Mouse (Mus musculus) MEL (cell line): ENCODE measurements at regions not wholly inside any gene's neighbourhood (a gene's known extent, or its start where the extent isn't known, plus 50 kb on each side); places are given as distances from the start of the nearest gene placed in this dataset.

Source experiments
- DNase-seq: peaks from one replicate; pipeline ENCODE4 v3.0.0; 2011; ENCODE audit warnings: low read depth, low spot score
- H3K27ac ChIP-seq: 2 replicates; pipeline ENCODE4 v1.5.1; 2012; ENCODE audit warnings: low read depth, mild to moderate bottlenecking, control low read depth, low read length, moderate library complexity; ENCODE audit not compliant: control insufficient read depth
- H3K27me3 ChIP-seq, 2 experiments: fragments of 150-350 bp in 1 of 2; sonication (generic) in 1 of 2; 2 replicates each; pipeline ENCODE4 v1.6.1; 2012; ENCODE audit warnings: low read length in 2 of 2, mild to moderate bottlenecking in 2 of 2, improper control_type of control experiment in 1 of 2, moderate library complexity in 1 of 2; ENCODE audit not compliant: insufficient read depth in 2 of 2, control insufficient read depth in 1 of 2
- H3K36me3 ChIP-seq, 2 experiments: 2 replicates each; pipeline ENCODE4 v1.6.1; 2012 to 2014; ENCODE audit warnings: low read length in 2 of 2, improper control_type of control experiment in 1 of 2, inconsistent platforms in 1 of 2, mild to moderate bottlenecking in 1 of 2; ENCODE audit not compliant: insufficient read depth in 2 of 2, control insufficient read depth in 1 of 2
- H3K4me1 ChIP-seq, 2 experiments: fragments of 150-350 bp in 1 of 2; sonication (generic) in 1 of 2; 2 replicates each; pipeline ENCODE4 v1.6.1; 2012; ENCODE audit warnings: low read length in 2 of 2, improper control_type of control experiment in 1 of 2, mild to moderate bottlenecking in 1 of 2; ENCODE audit not compliant: insufficient read depth in 2 of 2, control insufficient read depth in 1 of 2
- H3K4me3 ChIP-seq, 2 experiments: fragments of 150-350 bp in 1 of 2; sonication (generic) in 1 of 2; 2 replicates each; pipeline ENCODE4 v1.5.1; 2012; ENCODE audit warnings: low read depth in 2 of 2, low read length in 2 of 2, mild to moderate bottlenecking in 2 of 2, moderate library complexity in 2 of 2, control low read depth in 1 of 2, improper control_type of control experiment in 1 of 2; ENCODE audit not compliant: control insufficient read depth in 1 of 2, insufficient read depth in 1 of 2
- H3K79me2 ChIP-seq: 2 replicates; pipeline ENCODE4 v1.6.1; 2012; ENCODE audit warnings: mild to moderate bottlenecking, low read length, moderate library complexity; ENCODE audit not compliant: control insufficient read depth, poor library complexity, insufficient read depth
- H3K9ac ChIP-seq: 2 replicates; pipeline ENCODE4 v1.6.1; 2012; ENCODE audit warnings: low read depth, mild to moderate bottlenecking, control low read depth, low read length, moderate library complexity; ENCODE audit not compliant: control insufficient read depth, poor library complexity, severe bottlenecking
- H3K9me3 ChIP-seq: fragments of 150-350 bp; sonication (generic); replicated peaks from 2 replicates; pipeline ENCODE4 v1.6.1; 2012; ENCODE audit warnings: mild to moderate bottlenecking, low read length, improper control_type of control experiment, moderate library complexity; ENCODE audit not compliant: insufficient read depth
- CHD1 ChIP-seq: IDR thresholded peaks from 2 replicates; pipeline ENCODE4 v1.6.1; 2012; ENCODE audit warnings: low read depth, mild to moderate bottlenecking, inconsistent platforms, low read length, improper control_type of control experiment
- MAFK ChIP-seq: IDR thresholded peaks from 2 replicates; pipeline ENCODE4 v1.6.1; 2011; ENCODE audit warnings: low read depth, mild to moderate bottlenecking, low read length, improper control_type of control experiment, borderline replicate concordance
- MAX ChIP-seq: IDR thresholded peaks from 2 replicates; pipeline ENCODE4 v1.6.1; 2011; ENCODE audit warnings: low read length, improper control_type of control experiment
- NRF1 ChIP-seq: IDR thresholded peaks from 2 replicates; pipeline ENCODE4 v1.6.1; 2014; ENCODE audit warnings: low read depth, mild to moderate bottlenecking, inconsistent platforms, low read length, improper control_type of control experiment, moderate library complexity; ENCODE audit not compliant: poor library complexity, insufficient read depth, severe bottlenecking
- POLR2AphosphoS5 ChIP-seq: IDR thresholded peaks from 2 replicates; pipeline ENCODE4 v1.6.1; 2012; ENCODE audit warnings: low read depth, borderline replicate concordance, mild to moderate bottlenecking, inconsistent platforms, low read length, moderate library complexity, mixed read lengths
- RCOR1 ChIP-seq: IDR thresholded peaks from 2 replicates; pipeline ENCODE4 v1.6.1; 2012; ENCODE audit warnings: low read depth, mild to moderate bottlenecking, inconsistent platforms, low read length, improper control_type of control experiment
- SMC3 ChIP-seq: IDR thresholded peaks from 2 replicates; pipeline ENCODE4 v1.6.1; 2011; ENCODE audit warnings: low read depth, low read length, improper control_type of control experiment
- TCF12 ChIP-seq: IDR thresholded peaks from 2 replicates; pipeline ENCODE4 v1.6.1; 2014; ENCODE audit warnings: low read depth, mild to moderate bottlenecking, inconsistent platforms, low read length, improper control_type of control experiment, moderate library complexity
- UBTF ChIP-seq: IDR thresholded peaks from 2 replicates; pipeline ENCODE4 v1.6.1; 2012; ENCODE audit warnings: low read depth, mild to moderate bottlenecking, inconsistent platforms, low read length, improper control_type of control experiment, moderate library complexity, borderline replicate concordance; ENCODE audit not compliant: insufficient read depth
- ZC3H11A ChIP-seq: IDR thresholded peaks from 2 replicates; pipeline ENCODE4 v1.6.1; 2012; ENCODE audit warnings: low read depth, mild to moderate bottlenecking, inconsistent platforms, low read length, improper control_type of control experiment
- ZKSCAN1 ChIP-seq: IDR thresholded peaks from 2 replicates; pipeline ENCODE4 v1.6.1; 2012; ENCODE audit warnings: low read depth, mild to moderate bottlenecking, inconsistent platforms, low read length, improper control_type of control experiment, moderate library complexity

GRCm38 (mm10) chr10:66928211-66928990, 167.5 kb upstream of the Jmjd1c start:
- Histone ChIP-seq H3K4me1 (peaks cover 2 to 22% of the 10 kb centered on the region in 2 experiments; a peak in 3 of 4 replicates), H3K27ac (no peak overlapping the region), H3K36me3 (peaks cover 0 to 12% of the 10 kb centered on the region in 2 experiments; a peak in 2 of 4 replicates), H3K9ac (no peak overlapping the region), H3K79me2 (no peaks in the 10 kb centered on the region)
- peak; percentile 38 for DNase-seq
- TF ChIP-seq ZKSCAN1 (no peak), MAX (no peak), SMC3 (no peak), TCF12 (no peak), UBTF (no peak), POLR2AphosphoS5 (no peak), NRF1 (no peak), MAFK (no peak)
- TF ChIP-seq, all 39 proteins: peak for 0
- Histone ChIP-seq H3K27me3 (no peaks in the 10 kb centered on the region), H3K9me3 (no peaks in the 10 kb centered on the region), H3K4me3 (no peak overlapping the region)

GRCm38 (mm10) chr10:66930563-66930962, 165.4 kb upstream of the Jmjd1c start:
- Histone ChIP-seq H3K27me3 (no peaks in the 10 kb centered on the region), H3K27ac (no peak overlapping the region), H3K79me2 (no peaks in the 10 kb centered on the region), H3K9ac (no peak overlapping the region), H3K36me3 (peaks cover 0 to 10% of the 10 kb centered on the region in 2 experiments; a peak in 2 of 4 replicates), H3K9me3 (no peaks in the 10 kb centered on the region), H3K4me3 (no peak overlapping the region), H3K4me1 (peaks cover 2 to 17% of the 10 kb centered on the region in 2 experiments; a peak in 2 of 4 replicates)
- TF ChIP-seq CHD1 = no peak
- TF ChIP-seq RCOR1 = 0 out of 2 replicates have a peak, but pooled peaks have one; percentile 6
- DNase-seq = no peak

GRCm38 (mm10) chr10:66931505-66931904, 164.4 kb upstream of the Jmjd1c start:
- Histone ChIP-seq H3K9me3 (no peaks in the 10 kb centered on the region), H3K79me2 (no peaks in the 10 kb centered on the region), H3K4me1 (peaks cover 2 to 17% of the 10 kb centered on the region in 2 experiments; a peak in 2 of 4 replicates), H3K4me3 (no peak overlapping the region), H3K27ac (no peak overlapping the region), H3K9ac (no peak overlapping the region), H3K36me3 (peaks cover 0 to 10% of the 10 kb centered on the region in 2 experiments; a peak in 2 of 4 replicates), H3K27me3 (no peaks in the 10 kb centered on the region)
- no peak for DNase-seq
- no peak for TF ChIP-seq ZC3H11A
